ENCODE assay signal across 8 mouse cellular contexts in the genomic region with DNA sequence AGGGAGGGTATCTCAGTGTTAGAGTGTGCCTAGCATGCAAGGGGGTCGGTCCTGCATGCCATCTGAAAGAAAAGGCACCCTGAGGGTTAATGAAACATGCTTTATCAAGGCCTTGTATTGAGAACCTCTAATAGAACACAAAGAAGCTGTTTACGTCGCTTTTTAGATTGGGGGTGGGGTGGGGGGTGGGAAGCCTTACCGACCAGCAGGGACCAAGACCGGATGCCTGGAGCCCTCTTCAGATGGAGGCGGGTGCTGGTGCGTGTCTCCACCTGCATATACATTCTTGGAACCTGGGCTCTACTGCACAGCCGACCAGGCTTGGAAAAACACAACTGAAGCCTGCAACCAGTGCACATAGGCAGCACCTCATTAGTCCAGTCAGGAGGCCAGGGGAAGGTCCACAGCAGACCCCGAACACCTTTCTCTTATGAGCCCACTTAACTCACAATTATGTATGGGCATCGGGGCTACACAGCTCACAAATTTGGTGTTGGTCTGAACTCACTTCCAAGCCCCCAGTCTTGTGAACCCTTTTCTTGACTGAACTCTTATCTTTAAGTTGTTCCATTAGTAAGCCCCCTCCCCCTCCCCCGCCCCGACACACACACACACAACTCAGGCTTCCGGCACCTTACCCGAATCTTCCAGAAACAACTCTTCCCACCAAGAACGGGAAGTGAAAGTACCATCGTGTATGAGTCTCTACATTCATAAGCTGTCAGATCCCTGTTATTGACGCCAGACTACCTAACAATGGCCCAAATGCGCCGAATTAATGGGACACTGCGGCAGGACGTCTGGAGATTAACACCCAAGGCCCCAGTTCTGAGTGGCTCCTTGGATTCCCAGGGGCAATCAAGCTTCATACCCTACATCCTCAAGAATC. TPM values are rescaled to one million over a fixed set of nuclear protein-coding genes. Genes with fewer than 3 reads are reported as not detected.
A peak's percentile ranks its signal among the peaks of the same experiment; 100 is the strongest.
DNase-seq lines count a peak whose midpoint lies in the region; ATAC-seq and TF ChIP-seq lines count a peak whose summit lies in the region.

No protein-coding gene starts in this region.

- peak overlapping the region; percentile 60 to 96 (median 81) for H3K4me3 ChIP-seq in CH12.LX (replicated peaks in 1 of 3; ENCODE audit: low read depth in 2 of 3, low read length in 2 of 3, poor library complexity in 1 of 3)
- peak overlapping the region; percentile 71 for H3K4me3 ChIP-seq in liver, embryonic 15.5 days (replicated peaks)
- peak overlapping the region; percentile 95 for H3K4me3 ChIP-seq in small intestine, adult 2 months (ENCODE audit: low read depth, low read length)

- H3K27ac ChIP-seq in CH12.LX (ENCODE audit: insufficient read depth, low read depth): peak overlapping the region; percentile 86
- peak overlapping the region; percentile 91 for H3K27ac ChIP-seq in liver, embryonic 15.5 days (replicated peaks)
- peak overlapping the region; percentile 92 for H3K27ac ChIP-seq in small intestine, adult 2 months (ENCODE audit: insufficient read depth, low read depth, low read length)

- no peak for TF ChIP-seq POLR2A in CH12.LX (IDR thresholded peaks at IDR 0.05; ENCODE audit: low read depth, low read length)
- TF ChIP-seq POLR2A in small intestine, adult 2 months (IDR thresholded peaks at IDR 0.05; ENCODE audit: low read depth, low read length): no peak

- TF ChIP-seq CTCF in CH12.LX (conservative IDR thresholded peaks at IDR 0.05 in 1 of 2, IDR thresholded peaks at IDR 0.05 in 1 of 2; ENCODE audit: low read depth in 2 of 2, low read length in 2 of 2): no peak
- no peak for TF ChIP-seq CTCF in small intestine, adult 2 months (IDR thresholded peaks at IDR 0.05; ENCODE audit: extremely low read depth, insufficient read length, insufficient replicate concordance, low read depth, low read length)

- H3K9me3 ChIP-seq in CH12.LX (replicated peaks; ENCODE audit: low read length): no peaks in the 10 kb centered on the region
- H3K9me3 ChIP-seq in liver, embryonic 15.5 days (replicated peaks): no peaks in the 10 kb centered on the region

- H3K4me2 ChIP-seq in CH12.LX (ENCODE audit: insufficient read depth, low read depth, poor library complexity, severe bottlenecking): peak overlapping the region; percentile 88
- peak overlapping the region; percentile 79 for H3K4me2 ChIP-seq in liver, embryonic 15.5 days

- 11% methylated on average over 21 of the region's 21 CpGs for WGBS in liver, embryonic 15.5 days (ENCODE audit: insufficient replicate concordance)
- 10% methylated on average over 21 of the region's 21 CpGs for WGBS in small intestine, adult 2 months

- H3K79me2 ChIP-seq in CH12.LX (replicated peaks; ENCODE audit: control insufficient read depth, extremely low read depth, insufficient read depth, poor library complexity, severe bottlenecking): peaks cover 16% of the 10 kb centered on the region

- peaks cover 40 to 46% of the 10 kb centered on the region in 2 experiments for H3K36me3 ChIP-seq in CH12.LX (replicated peaks in 1 of 2; ENCODE audit: control insufficient read depth in 1 of 2, insufficient read depth in 1 of 2, low read length in 1 of 2)
- H3K36me3 ChIP-seq in liver, embryonic 15.5 days (replicated peaks): peaks cover 45% of the 10 kb centered on the region
- peaks cover 34% of the 10 kb centered on the region for H3K36me3 ChIP-seq in small intestine, adult 2 months (ENCODE audit: control insufficient read depth, insufficient read depth, low read length)

- DNase-seq in cerebellum, adult 9-10 months: peak; percentile 23
- no peak for DNase-seq in cerebellum, adult 9-11 months
- peak; percentile 94 for DNase-seq in CH12.LX (ENCODE audit: extremely low read depth)
- no peak for DNase-seq in left cerebral cortex, postnatal 25 days (ENCODE audit: low spot score in 2 of 2)
- no peak for DNase-seq in embryo, embryonic 10 days (ENCODE audit: low spot score)

- peak; percentile 77 for ATAC-seq in granulocyte monocyte progenitor cell, adult 5-6 weeks (replicated peaks; ENCODE audit: poor library complexity, severe bottlenecking)
- ATAC-seq in liver, embryonic 15.5 days (ENCODE audit: insufficient read depth): peak; percentile 7

- no peaks in the 10 kb centered on the region for H3K27me3 ChIP-seq in CH12.LX (replicated peaks)
- H3K27me3 ChIP-seq in liver, embryonic 15.5 days: no peaks in the 10 kb centered on the region
- no peaks in the 10 kb centered on the region for H3K27me3 ChIP-seq in small intestine, adult 2 months (ENCODE audit: control insufficient read depth, insufficient read depth, low read length)

- no peak for TF ChIP-seq RAD21 in CH12.LX (IDR thresholded peaks at IDR 0.05; ENCODE audit: low read depth, low read length)

- in situ Hi-C loops in CH12.LX (cut with MboI; ENCODE audit: low pct_ligation_motif_present, low pct_unique_long_range_greater_than_20kb, low sequenced_read_pairs): no loop called here

- dilution Hi-C loops in CH12.LX (cut with MboI; ENCODE audit: extremely low pct_ligation_motif_present, extremely low pct_unique_long_range_greater_than_20kb, low sequenced_read_pairs): no loop called here

- peaks cover 13 to 39% of the 10 kb centered on the region in 2 experiments for H3K4me1 ChIP-seq in CH12.LX (ENCODE audit: control insufficient read depth in 1 of 2, insufficient read depth in 2 of 2)
- H3K4me1 ChIP-seq in liver, embryonic 15.5 days (replicated peaks): peaks cover 45% of the 10 kb centered on the region
- peaks cover 10% of the 10 kb centered on the region; the same call in 1 of the 2 replicates for H3K4me1 ChIP-seq in small intestine, adult 2 months (ENCODE audit: control insufficient read depth, insufficient read depth, insufficient read length, low read length)

- H3K9ac ChIP-seq in CH12.LX (ENCODE audit: insufficient read depth, low read depth): peak overlapping the region; percentile 71
- H3K9ac ChIP-seq in liver, embryonic 15.5 days: peak overlapping the region; percentile 85

- intact Hi-C loops in left cerebral cortex, postnatal 25 days (cut with DNase I): no loop called here

- TF ChIP-seq EP300 in CH12.LX (IDR thresholded peaks at IDR 0.05; ENCODE audit: low read length): peak; percentile 82

TF ChIP-seq in CH12.LX, 34 proteins besides CTCF, POLR2A, EP300 and RAD21 (continues in another document):
- TF ChIP-seq CHD2 (IDR thresholded peaks at IDR 0.05; ENCODE audit: low read length): peak; percentile 20; the same call in 1 of the 2 replicates
- peak; percentile 94 for TF ChIP-seq IRF4 (IDR thresholded peaks at IDR 0.05; ENCODE audit: low read depth, low read length)
- TF ChIP-seq MAX (IDR thresholded peaks at IDR 0.05; ENCODE audit: low read length): peak; percentile 29; the same call in 1 of the 2 replicates
- TF ChIP-seq GABPA (IDR thresholded peaks at IDR 0.05; ENCODE audit: insufficient replicate concordance, low read depth, low read length): no peak
- TF ChIP-seq NELFE (IDR thresholded peaks at IDR 0.05; ENCODE audit: low read depth, low read length): no peak

RNA-seq across cellular contexts. Expression of gene Cybc1, which starts 0.7 kb away (rescaled TPM):
- total RNA-seq in CH12.LX (2012; rRNA removed) (50.0 and 51.6 TPM in 2 replicates), CH12.LX (2014; rRNA removed) (60.3 and 60.9 TPM in 2 replicates)
- 52.9 and 57.4 TPM in 2 replicates for polyA plus RNA-seq in CH12.LX (2012; ENCODE audit: insufficient read length, low read depth)
- total RNA-seq in granulocyte monocyte progenitor cell, adult 5-6 weeks (2014; fragmentation: Nextera tagmentation): 51.9 and 70.5 TPM in 2 replicates
- 32.9 and 54.6 TPM in 2 replicates for total RNA-seq in granulocyte monocyte progenitor cell, adult 5-6 weeks (2017)
- 20.5 and 20.7 TPM in 2 replicates for polyA plus RNA-seq in liver, embryonic 15.5 days (2015; fragmentation: Nextera tagmentation; extraction: Ambion mirVana)
- polyA plus RNA-seq in small intestine, adult 2 months (2012; rRNA removed): 16.4 and 20.8 TPM in 2 replicates
- total RNA-seq in left cerebral cortex, postnatal 25 days (2021): 10 to 100 TPM; 23.6 to 24.8 TPM

RNA-seq across cellular contexts. Expression of gene Narf, which starts 8.7 kb away (rescaled TPM):
- total RNA-seq in CH12.LX (2012; rRNA removed) (15.6 and 26.2 TPM in 2 replicates), CH12.LX (2014; rRNA removed) (29.9 and 32.1 TPM in 2 replicates)
- polyA plus RNA-seq in CH12.LX (2012; ENCODE audit: insufficient read length, low read depth): 11.7 and 12.3 TPM in 2 replicates
- total RNA-seq in granulocyte monocyte progenitor cell, adult 5-6 weeks (2014; fragmentation: Nextera tagmentation): 10.4 and 22.0 TPM in 2 replicates
- total RNA-seq in granulocyte monocyte progenitor cell, adult 5-6 weeks (2017): 14.7 and 21.0 TPM in 2 replicates
- 117 and 136 TPM in 2 replicates for polyA plus RNA-seq in liver, embryonic 15.5 days (2015; fragmentation: Nextera tagmentation; extraction: Ambion mirVana)
- polyA plus RNA-seq in small intestine, adult 2 months (2012; rRNA removed): 15.3 and 23.9 TPM in 2 replicates
- 10 to 100 TPM; 58.2 to 58.3 TPM for total RNA-seq in left cerebral cortex, postnatal 25 days (2021)

RNA-seq across cellular contexts. Expression of gene Ogfod3, which starts 23.9 kb away (rescaled TPM):
- total RNA-seq in CH12.LX (2012; rRNA removed) (16.4 and 19.0 TPM in 2 replicates), CH12.LX (2014; rRNA removed) (10.3 and 13.7 TPM in 2 replicates)
- polyA plus RNA-seq in CH12.LX (2012; ENCODE audit: insufficient read length, low read depth): 18.4 and 24.6 TPM in 2 replicates
- total RNA-seq in granulocyte monocyte progenitor cell, adult 5-6 weeks (2014; fragmentation: Nextera tagmentation): 13.1 and 15.1 TPM in 2 replicates
- 7.7 and 10.3 TPM in 2 replicates for total RNA-seq in granulocyte monocyte progenitor cell, adult 5-6 weeks (2017)
- 14.3 and 16.3 TPM in 2 replicates for polyA plus RNA-seq in liver, embryonic 15.5 days (2015; fragmentation: Nextera tagmentation; extraction: Ambion mirVana)
- polyA plus RNA-seq in small intestine, adult 2 months (2012; rRNA removed): 8.6 and 13.1 TPM in 2 replicates
- total RNA-seq in left cerebral cortex, postnatal 25 days (2021): 1 to 10 TPM; 7.3 to 7.8 TPM

RNA-seq across cellular contexts. Expression of gene Hexdc, which starts 24.1 kb away (rescaled TPM):
- total RNA-seq in CH12.LX (2012; rRNA removed) (9.1 and 10.6 TPM in 2 replicates), CH12.LX (2014; rRNA removed) (10.5 and 11.6 TPM in 2 replicates)
- 8.8 and 12.0 TPM in 2 replicates for polyA plus RNA-seq in CH12.LX (2012; ENCODE audit: insufficient read length, low read depth)
- 5.6 and 11.5 TPM in 2 replicates for total RNA-seq in granulocyte monocyte progenitor cell, adult 5-6 weeks (2014; fragmentation: Nextera tagmentation)
- total RNA-seq in granulocyte monocyte progenitor cell, adult 5-6 weeks (2017): 2.4 and 4.8 TPM in 2 replicates
- 3.0 and 3.7 TPM in 2 replicates for polyA plus RNA-seq in liver, embryonic 15.5 days (2015; fragmentation: Nextera tagmentation; extraction: Ambion mirVana)
- 12.5 and 27.9 TPM in 2 replicates for polyA plus RNA-seq in small intestine, adult 2 months (2012; rRNA removed)
- 10 to 100 TPM; 21.8 to 26.8 TPM for total RNA-seq in left cerebral cortex, postnatal 25 days (2021)

RNA-seq across cellular contexts. Expression of gene Foxk2, which starts 31.4 kb away (rescaled TPM):
- total RNA-seq in CH12.LX (2012; rRNA removed) (42.6 and 44.3 TPM in 2 replicates), CH12.LX (2014; rRNA removed) (25.0 and 26.9 TPM in 2 replicates)
- 32.4 and 41.2 TPM in 2 replicates for polyA plus RNA-seq in CH12.LX (2012; ENCODE audit: insufficient read length, low read depth)
- 35.7 and 40.4 TPM in 2 replicates for total RNA-seq in granulocyte monocyte progenitor cell, adult 5-6 weeks (2014; fragmentation: Nextera tagmentation)
- 25.3 and 26.1 TPM in 2 replicates for total RNA-seq in granulocyte monocyte progenitor cell, adult 5-6 weeks (2017)
- polyA plus RNA-seq in liver, embryonic 15.5 days (2015; fragmentation: Nextera tagmentation; extraction: Ambion mirVana): 2.8 and 3.9 TPM in 2 replicates
- polyA plus RNA-seq in small intestine, adult 2 months (2012; rRNA removed): 22.4 and 23.6 TPM in 2 replicates
- 10 to 100 TPM; 86.2 to 92.6 TPM for total RNA-seq in left cerebral cortex, postnatal 25 days (2021)

Comparison
In these comparisons a context has a peak if more than half of its experiments do, and no peak if none do; other contexts are left out.
1. DNase-seq: peak in cerebellum, adult 9-10 months (single experiment) and CH12.LX (single experiment); none in cerebellum, adult 9-11 months (single experiment), left cerebral cortex, postnatal 25 days (0 of 2) and embryo, embryonic 10 days (single experiment).
2. Peak in every context shown above with its lines, with median percentiles within 50 percentile points of each other: H3K27ac ChIP-seq and H3K4me3 ChIP-seq.